Mouse (Mus musculus): Measurements from ENCODE around the gene Kcne1. TPM values are rescaled to one million over a fixed set of nuclear protein-coding genes. Genes with fewer than 3 reads are reported as not detected.

The Kcne1 gene
- 0.08 TPM in 2 replicates for polyA plus RNA-seq (2015; fragmentation: Nextera tagmentation; extraction: Ambion mirVana)

GRCm38 (mm10) chr16:92359229-92359628, at the start of gene Kcne1:
Kcne1 (minus strand) TSS chr16:92359468.
- no peak for DNase-seq (ENCODE audit: low spot score)

- no peak for DNase-seq (ENCODE audit: low spot score)
These were observed 48.6 kb upstream of the Kcne1 start for GRCm38 (mm10) chr16:92407883-92408282.

DNA sequence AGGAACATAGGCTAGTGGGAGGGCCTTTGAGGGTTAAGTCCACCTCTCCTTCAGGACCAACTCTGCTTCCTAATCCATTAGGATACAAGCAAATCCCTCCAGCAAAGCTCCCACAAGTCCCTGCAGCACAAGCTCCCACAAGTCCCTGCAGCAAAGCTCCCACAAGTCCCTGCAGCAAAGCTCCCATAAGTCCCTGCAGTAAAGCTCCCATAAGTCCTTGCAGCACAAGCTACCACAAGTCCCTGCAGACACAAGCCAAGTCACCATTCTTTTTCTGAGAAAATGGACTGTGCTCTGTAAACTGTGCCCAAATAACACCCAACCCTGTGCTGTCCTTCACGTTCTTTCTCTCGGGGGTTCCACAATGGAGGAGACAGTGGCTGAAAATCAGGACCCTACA, 44.9 kb upstream of the Kcne1 start:
- DNase-seq (ENCODE audit: low spot score): no peak

- no peak for DNase-seq (ENCODE audit: low spot score)
These were observed 43.8 kb upstream of the Kcne1 start for GRCm38 (mm10) chr16:92403069-92403468.

DNA sequence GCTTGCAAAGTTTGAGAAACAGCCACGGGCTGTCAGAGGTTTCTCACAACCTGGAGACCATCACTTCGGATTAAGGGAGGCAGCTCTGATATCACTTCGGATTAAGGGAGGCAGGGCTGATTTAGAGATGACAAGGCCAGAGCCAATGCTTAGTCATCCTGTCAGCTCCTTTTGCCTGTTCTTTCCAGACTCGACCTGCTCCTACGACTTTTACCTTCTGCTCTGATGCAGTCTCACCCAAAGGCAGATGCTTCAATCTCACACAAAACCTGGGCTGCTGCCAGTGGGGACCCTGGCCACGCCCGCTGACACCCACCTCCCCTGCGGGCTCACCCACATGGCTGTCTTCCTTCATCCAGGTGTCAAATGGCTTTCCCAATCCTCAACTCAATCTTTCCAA, 42.9 kb upstream of the Kcne1 start:
- DNase-seq (ENCODE audit: low spot score): no peak

GRCm38 (mm10) chr16:92401206-92401605, 41.9 kb upstream of the Kcne1 start:
- DNase-seq (ENCODE audit: low spot score): no peak

DNA sequence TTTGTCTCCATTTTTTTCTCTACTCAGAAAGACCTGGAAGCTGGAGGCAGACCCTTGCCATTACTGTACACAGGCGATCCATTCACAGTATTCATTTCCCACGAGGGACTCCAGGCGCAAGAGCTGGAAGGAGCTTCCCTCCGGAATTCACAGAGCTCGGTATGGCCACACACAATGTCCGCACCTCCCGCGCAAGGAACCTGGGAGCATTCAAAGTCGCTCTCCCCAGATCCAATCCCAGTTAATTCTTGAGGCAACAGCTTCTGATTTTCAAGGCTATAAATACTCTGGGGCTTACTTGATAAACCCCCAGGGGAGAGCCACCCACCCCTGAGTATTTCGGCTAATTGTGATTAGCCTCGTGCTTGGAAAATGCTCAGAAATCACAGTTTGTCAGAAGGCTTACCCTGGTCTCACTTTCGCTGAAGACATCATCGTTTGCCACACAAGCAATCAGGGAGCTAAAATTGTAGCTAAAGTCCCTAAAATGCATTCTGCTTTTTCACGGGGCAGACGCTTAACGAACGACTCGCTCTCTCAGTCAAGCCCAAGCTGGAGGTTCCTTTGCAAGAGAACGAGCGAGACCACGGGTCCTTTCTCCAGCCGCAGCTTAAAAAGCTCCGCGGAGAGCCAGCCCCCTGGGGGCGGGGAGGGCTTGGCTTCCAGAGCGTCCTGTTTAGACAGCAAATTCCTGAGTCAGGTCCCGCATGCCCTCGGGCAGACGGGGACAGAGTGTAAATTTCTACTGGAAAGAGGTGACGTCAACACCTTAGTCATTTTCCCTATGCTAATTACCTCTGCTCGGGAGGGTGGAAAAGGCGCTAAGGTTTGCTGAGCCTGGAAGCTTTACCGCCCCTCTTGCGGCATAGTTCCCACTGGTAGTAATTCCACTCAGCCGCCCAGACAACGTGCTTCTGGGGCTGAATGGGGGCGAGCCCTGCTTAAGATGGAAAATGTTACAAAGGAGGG, 40.5 kb upstream of the Kcne1 start:
- DNase-seq (ENCODE audit: low spot score): peak; percentile 14

DNA sequence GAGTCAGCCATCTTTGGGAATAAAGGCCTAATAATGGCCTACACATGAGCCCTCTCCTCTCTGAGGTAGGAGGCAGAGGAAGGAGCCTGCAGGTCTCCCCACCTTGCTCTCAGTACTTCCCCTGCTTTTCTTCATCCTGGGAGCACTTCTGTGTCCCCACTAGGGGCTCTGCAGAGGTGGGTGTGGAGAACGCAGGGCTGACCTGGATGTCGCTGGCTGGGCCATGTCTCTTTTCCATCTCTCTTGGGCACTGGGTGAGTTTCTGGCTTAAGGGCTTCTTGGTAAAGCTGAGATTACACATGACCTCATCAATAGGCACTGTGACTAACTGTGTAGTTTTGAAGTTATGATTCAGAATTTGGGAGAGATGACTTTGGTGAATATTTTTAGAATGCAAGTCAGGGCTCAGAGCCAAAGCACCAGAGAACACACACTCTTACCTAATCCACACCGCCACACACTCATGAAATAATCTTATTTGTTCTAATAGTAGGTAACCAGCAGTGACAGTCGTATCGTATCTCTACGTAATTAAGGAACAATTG, 39.4 kb upstream of the Kcne1 start:
- DNase-seq (ENCODE audit: low spot score): no peak

- DNase-seq (ENCODE audit: low spot score): no peak
These were observed 38.7 kb upstream of the Kcne1 start for GRCm38 (mm10) chr16:92397745-92398573.

- no peak for DNase-seq (ENCODE audit: low spot score)
These were observed 34.5 kb upstream of the Kcne1 start for GRCm38 (mm10) chr16:92393732-92394131.

- no peak for DNase-seq (ENCODE audit: low spot score)
These were observed 28.4 kb upstream of the Kcne1 start for GRCm38 (mm10) chr16:92387692-92388091.

- DNase-seq (ENCODE audit: low spot score): peak; percentile 16
These were observed 25.8 kb upstream of the Kcne1 start for GRCm38 (mm10) chr16:92385062-92385461.

DNA sequence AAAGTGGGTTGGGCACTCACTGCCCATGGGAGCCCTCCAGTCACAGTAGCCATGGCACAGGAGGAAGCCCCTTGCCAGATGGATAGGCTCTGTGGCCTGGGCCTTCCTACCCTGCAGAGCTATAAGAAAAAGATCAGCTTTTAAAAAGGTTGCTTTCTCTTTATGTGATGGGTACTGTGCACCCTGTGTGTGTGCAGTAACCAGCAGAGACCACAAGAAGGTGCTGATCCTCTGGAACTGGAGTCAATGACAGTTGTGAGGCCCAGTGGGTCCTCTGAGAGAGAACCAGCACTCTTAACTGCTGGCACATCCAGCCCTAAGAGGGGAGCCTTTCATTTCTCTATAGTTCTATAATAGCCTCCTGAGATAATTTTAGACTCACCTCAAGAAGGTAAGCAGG, 24.1 kb upstream of the Kcne1 start:
- no peak for DNase-seq (ENCODE audit: low spot score)

- no peak for DNase-seq (ENCODE audit: low spot score)
These were observed 23.2 kb upstream of the Kcne1 start for GRCm38 (mm10) chr16:92382508-92382907.

DNA sequence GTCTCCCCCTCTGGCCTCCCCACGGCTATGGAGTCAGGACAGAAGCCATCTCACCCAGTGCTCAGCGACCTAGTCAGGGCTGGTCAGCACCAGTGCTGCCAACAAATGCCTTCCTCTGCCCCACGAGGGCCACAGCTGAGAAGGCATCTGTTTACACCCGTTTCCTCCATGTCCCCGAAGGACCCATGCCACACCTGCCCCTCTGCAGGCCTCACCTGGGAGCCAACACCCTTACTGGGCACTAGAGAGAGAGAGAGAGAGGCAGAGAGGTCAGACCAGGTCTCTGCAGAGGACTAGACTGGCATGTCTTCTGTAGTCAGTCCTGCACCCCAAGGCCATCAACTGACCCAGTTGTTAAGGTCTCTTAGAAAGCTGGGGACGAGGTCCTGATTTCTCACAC, 21.8 kb upstream of the Kcne1 start:
- DNase-seq (ENCODE audit: low spot score): no peak

DNA sequence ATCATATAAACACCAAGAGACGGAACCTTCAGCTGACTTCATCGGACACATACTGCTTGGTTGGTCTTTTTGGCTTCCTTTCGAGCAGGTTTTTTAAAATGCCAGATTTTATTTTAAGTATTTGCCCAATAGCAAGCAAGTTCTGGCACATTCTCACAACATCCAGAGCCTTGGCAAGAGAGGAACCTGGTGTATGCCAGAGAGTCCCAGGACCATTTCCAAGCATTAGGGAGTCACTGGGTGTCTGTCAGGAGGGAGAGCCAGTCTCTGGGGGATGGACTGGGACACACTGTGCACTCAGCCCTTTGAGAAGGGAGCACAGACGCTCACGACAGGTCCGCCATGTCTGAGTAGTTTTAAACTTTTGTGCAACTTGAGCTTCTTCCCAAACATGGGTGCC, 17.7 kb upstream of the Kcne1 start:
- DNase-seq (ENCODE audit: low spot score): no peak

- no peak for DNase-seq (ENCODE audit: low spot score)
These were observed 12.4 kb upstream of the Kcne1 start for GRCm38 (mm10) chr16:92371623-92372022.

DNA sequence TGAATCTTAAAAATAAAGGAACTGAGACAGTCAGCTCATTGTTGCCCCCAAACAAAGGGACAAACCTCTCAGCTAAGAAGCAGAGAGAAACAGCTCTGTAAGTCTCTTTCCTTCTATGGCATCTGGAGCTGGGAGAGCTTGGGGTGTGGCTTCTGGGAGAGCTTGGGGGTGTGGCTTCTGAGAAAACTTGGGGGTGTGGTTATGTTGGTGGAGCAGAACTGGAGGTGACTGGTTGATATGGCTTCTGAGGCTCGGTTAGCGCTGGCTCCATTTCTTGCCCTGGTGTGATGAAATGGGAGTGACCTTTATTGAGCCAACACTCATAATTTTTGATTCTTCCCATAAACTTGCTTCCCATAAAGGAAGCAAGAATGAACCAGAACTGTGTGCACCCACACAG, 10.0 kb upstream of the Kcne1 start:
- no peak for DNase-seq (ENCODE audit: low spot score)

GRCm38 (mm10) chr16:92365477-92365876, 6.2 kb upstream of the Kcne1 start:
- DNase-seq (ENCODE audit: low spot score): no peak

DNA sequence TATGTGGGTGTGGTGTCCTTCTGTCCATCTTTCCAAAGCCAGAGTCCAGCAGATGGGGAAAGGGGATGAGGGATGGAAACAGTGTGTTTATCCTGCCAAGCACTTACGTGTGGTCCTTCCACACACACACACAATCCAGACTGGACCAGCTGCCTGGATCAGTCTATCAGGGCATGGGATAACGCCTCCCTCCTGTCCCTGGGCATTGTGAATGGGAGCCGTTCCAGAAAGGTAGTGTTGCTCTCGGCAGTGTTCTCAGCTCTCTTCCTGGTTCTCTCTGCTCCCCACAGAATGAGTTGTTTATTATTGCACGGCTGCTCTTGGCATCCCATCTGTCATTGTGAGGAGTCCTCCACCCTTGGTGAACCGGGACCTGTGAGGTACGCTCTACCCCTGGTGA, 1.4 kb upstream of the Kcne1 start:
- DNase-seq (ENCODE audit: low spot score): no peak

- no peak for DNase-seq (ENCODE audit: low spot score)
These were observed 534 bp downstream of the Kcne1 start for GRCm38 (mm10) chr16:92358734-92359133.

- DNase-seq (ENCODE audit: low spot score): no peak
These were observed 1.7 kb downstream of the Kcne1 start for GRCm38 (mm10) chr16:92357566-92357965.
